Mouse (Mus musculus): ENCODE results near the gene Wipi1.
"Not testable (repeated sequence)": the region's sequence is repeated elsewhere in the genome, so short reads cannot be mapped to it uniquely, and the experiment has no call there.

Gene Wipi1

GRCm38 (mm10) chr11:109611303-109612149 is at the start of gene Wipi1:
Gene Wipi1 (minus strand): TSS chr11:109611967.
- peak; percentile 99 to 100 for DNase-seq

GRCm38 (mm10) chr11:109660526-109660925 is 48.8 kb upstream of the Wipi1 start:
- not testable (repeated sequence) for DNase-seq

- DNase-seq = no peak
Observed at GRCm38 (mm10) chr11:109656232-109656631, 44.5 kb upstream of the Wipi1 start.

- no peak for DNase-seq
Observed at GRCm38 (mm10) chr11:109654581-109654980, 42.8 kb upstream of the Wipi1 start.

GRCm38 (mm10) chr11:109653201-109653600 is 41.4 kb upstream of the Wipi1 start:
- no peak for DNase-seq

GRCm38 (mm10) chr11:109652505-109652904 is 40.7 kb upstream of the Wipi1 start:
- no peak for DNase-seq

- peak; percentile 48 to 74 for DNase-seq
Observed at GRCm38 (mm10) chr11:109651566-109652024, 39.8 kb upstream of the Wipi1 start.

GRCm38 (mm10) chr11:109650788-109651565 is 39.2 kb upstream of the Wipi1 start:
- peak; percentile 95 to 98 for DNase-seq

GRCm38 (mm10) chr11:109649975-109650701 is 38.4 kb upstream of the Wipi1 start:
- DNase-seq = peak; percentile 72 to 91

GRCm38 (mm10) chr11:109649206-109649605 is 37.4 kb upstream of the Wipi1 start, which contains the start of gene Prkar1a:
Gene Prkar1a (plus strand): TSS chr11:109649405.
- DNase-seq = no peak

GRCm38 (mm10) chr11:109648510-109648909 is 36.7 kb upstream of the Wipi1 start:
- DNase-seq = peak in 1 of 2 experiments; percentile 59

- DNase-seq = peak; percentile 55 to 78
Observed at GRCm38 (mm10) chr11:109641498-109642222, 29.9 kb upstream of the Wipi1 start.

GRCm38 (mm10) chr11:109635871-109636395 is 24.2 kb upstream of the Wipi1 start:
- DNase-seq = peak; percentile 45 to 59

GRCm38 (mm10) chr11:109634928-109635327 is 23.2 kb upstream of the Wipi1 start:
- no peak for DNase-seq

GRCm38 (mm10) chr11:109629021-109629521 is 17.3 kb upstream of the Wipi1 start:
- no peak for DNase-seq

GRCm38 (mm10) chr11:109628099-109628498 is 16.3 kb upstream of the Wipi1 start:
- no peak for DNase-seq

GRCm38 (mm10) chr11:109627648-109628047 is 15.9 kb upstream of the Wipi1 start:
- peak in 1 of 2 experiments; percentile 40 for DNase-seq

- DNase-seq = no peak
Observed at GRCm38 (mm10) chr11:109623238-109623637, 11.5 kb upstream of the Wipi1 start.

GRCm38 (mm10) chr11:109622518-109623037 is 10.8 kb upstream of the Wipi1 start:
- peak; percentile 28 to 57 for DNase-seq

GRCm38 (mm10) chr11:109621183-109621582 is 9.4 kb upstream of the Wipi1 start:
- DNase-seq = peak; percentile 51 to 83

- no peak for DNase-seq
Observed at GRCm38 (mm10) chr11:109620356-109620755, 8.6 kb upstream of the Wipi1 start.

Measured in kidney, postnatal 25 days (tissue).